Mouse (Mus musculus) midbrain, postnatal 0 days (tissue): ENCODE measurements at regions not wholly inside any gene's neighbourhood (a gene's known extent, or its start where the extent isn't known, plus 50 kb on each side); places are given as distances from the start of the nearest gene placed in this dataset.

Source experiments
- ATAC-seq: fragments of 200-750 bp; cut with Nextera tagmentation; 2 replicates; pipeline ENCODE4 v1.8.0; 2017; ENCODE audit warnings: moderate number of reproducible peaks, mild to moderate bottlenecking, moderate TSS enrichment, moderate library complexity; ENCODE audit not compliant: low FRiP score
- DNase-seq: peaks from one replicate; pipeline ENCODE4 v3.0.0-alpha.2; 2015; ENCODE audit warnings: low spot score
- H3K27ac ChIP-seq: fragments of 300-500 bp; sonication (generic); 2 replicates; pipeline ENCODE4 v1.5.1; 2014; ENCODE audit warnings: low read depth, mild to moderate bottlenecking, low read length, mixed read lengths
- H3K27me3 ChIP-seq: fragments of 300-500 bp; sonication (generic); 2 replicates; pipeline ENCODE4 v1.6.1; 2014; ENCODE audit warnings: low read length, control low read depth, mixed read lengths; ENCODE audit not compliant: insufficient read depth
- H3K36me3 ChIP-seq: fragments of 300-500 bp; sonication (generic); 2 replicates; pipeline ENCODE4 v1.6.1; 2014; ENCODE audit warnings: low read length, control low read depth, mixed read lengths; ENCODE audit not compliant: insufficient read depth
- H3K4me1 ChIP-seq: fragments of 300-500 bp; sonication (generic); 2 replicates; pipeline ENCODE4 v1.6.1; 2014; ENCODE audit warnings: mild to moderate bottlenecking, control low read depth, antibody characterized with exemption, low read length, mixed read lengths; ENCODE audit not compliant: insufficient read depth
- H3K4me2 ChIP-seq: fragments of 300-500 bp; sonication (generic); 2 replicates; pipeline ENCODE4 v1.6.1; 2014; ENCODE audit warnings: low read depth, mild to moderate bottlenecking, low read length, mixed read lengths; ENCODE audit not compliant: poor library complexity, severe bottlenecking
- H3K4me3 ChIP-seq: fragments of 300-500 bp; sonication (generic); 2 replicates; pipeline ENCODE4 v1.5.1; 2014; ENCODE audit warnings: low read depth, mild to moderate bottlenecking, low read length, moderate library complexity
- H3K9ac ChIP-seq: fragments of 300-500 bp; sonication (generic); replicated peaks from 2 replicates; pipeline ENCODE4 v1.6.1; 2014; ENCODE audit warnings: mild to moderate bottlenecking, low read length, moderate library complexity, mixed read lengths; ENCODE audit not compliant: poor library complexity, severe bottlenecking
- H3K9me3 ChIP-seq: fragments of 300-500 bp; sonication (generic); 2 replicates; pipeline ENCODE4 v1.6.1; 2016; ENCODE audit warnings: low read length, control low read depth
- CTCF ChIP-seq: IDR thresholded peaks from 2 replicates; pipeline ENCODE4 v1.5.1; 2016; ENCODE audit warnings: antibody characterized with exemption, mild to moderate bottlenecking
- WGBS: fragments of 180-500 bp; shearing (Covaris S2); extraction: QIAGEN DNeasy Blood & Tissue Kit; methylation state at CpG from one replicate; pipeline ENCODE4 v1.1.7; 2014; 5-methylcytosine and 5-hydroxymethylcytosine counted together

DNA sequence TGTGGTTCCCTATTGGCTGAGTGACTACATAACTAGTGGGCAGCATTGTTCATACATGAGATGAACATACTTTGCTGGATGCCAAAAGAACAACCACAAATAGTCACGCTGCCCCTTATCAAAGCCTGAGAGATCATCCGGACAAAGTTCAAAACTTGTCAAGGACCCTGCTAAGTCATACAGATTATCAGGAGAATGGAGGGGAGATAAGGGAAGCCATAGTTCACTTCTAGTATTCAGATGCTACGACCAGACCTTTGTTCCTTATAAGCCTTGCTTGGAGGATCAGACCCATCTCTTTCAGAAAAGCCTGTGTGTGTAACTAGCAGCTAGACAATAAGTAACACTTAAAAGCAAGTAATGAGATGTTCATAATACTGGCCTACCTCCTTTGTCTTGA, 97.0 kb upstream of the Mamld1 start:
- Histone ChIP-seq H3K27me3 (no peaks in the 10 kb centered on the region; the same call in 1 of the 2 replicates), H3K9ac (no peak overlapping the region), H3K4me2 (no peak overlapping the region), H3K9me3 (no peaks in the 10 kb centered on the region), H3K4me1 (no peaks in the 10 kb centered on the region), H3K27ac (no peak overlapping the region), H3K4me3 (no peak overlapping the region), H3K36me3 (no peaks in the 10 kb centered on the region)
- WGBS = 79% methylated on average over 3 of the region's 3 CpGs
- ATAC-seq (no peak), DNase-seq (no peak)
- TF ChIP-seq CTCF = no peak
